Mouse (Mus musculus) bone marrow, adult 2 months (tissue): ENCODE results near the gene Rabl3.

ENCODE experiments used
- CTCF ChIP-seq: fragments of 200-500 bp; IDR thresholded peaks from 2 replicates; pipeline ENCODE4 v1.5.1; 2011; ENCODE audit warnings: low read length, control low read depth; ENCODE audit not compliant: control insufficient read depth, insufficient read depth
- POLR2A ChIP-seq: fragments of 200-500 bp; IDR thresholded peaks from 2 replicates; pipeline ENCODE4 v1.6.1; 2011; ENCODE audit warnings: low read depth, mild to moderate bottlenecking, control low read depth, low read length, borderline replicate concordance; ENCODE audit not compliant: control insufficient read depth

GRCm38 (mm10) chr16:37546312-37546711 lies 6.6 kb downstream of the Rabl3 start:
- TF ChIP-seq CTCF (no peak), POLR2A (no peak)
